Mouse (Mus musculus): Measurements from ENCODE around the gene Shank2.

Gene Shank2

DNA sequence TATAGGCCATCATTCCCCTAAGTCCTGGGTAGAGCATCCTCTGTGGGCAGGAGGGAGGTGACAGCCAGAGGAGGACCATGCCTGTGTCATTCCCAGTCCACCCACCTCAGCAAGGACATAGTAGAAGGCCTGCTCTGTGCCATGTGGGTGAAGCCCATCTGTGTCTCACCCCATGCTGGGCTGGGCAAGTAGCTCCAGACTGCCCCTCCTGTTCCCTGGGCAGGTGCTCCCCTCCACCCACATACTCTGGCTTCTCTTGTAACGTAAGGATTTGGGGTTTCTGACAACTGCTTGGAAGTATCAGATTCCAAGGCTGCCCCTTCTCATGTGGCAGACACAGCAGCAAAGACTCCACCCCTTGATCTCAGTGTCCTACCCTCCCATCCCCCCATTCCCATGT is 227.7 kb downstream of the Shank2 start:
- no peak for DNase-seq (ENCODE audit: low read depth)

DNA sequence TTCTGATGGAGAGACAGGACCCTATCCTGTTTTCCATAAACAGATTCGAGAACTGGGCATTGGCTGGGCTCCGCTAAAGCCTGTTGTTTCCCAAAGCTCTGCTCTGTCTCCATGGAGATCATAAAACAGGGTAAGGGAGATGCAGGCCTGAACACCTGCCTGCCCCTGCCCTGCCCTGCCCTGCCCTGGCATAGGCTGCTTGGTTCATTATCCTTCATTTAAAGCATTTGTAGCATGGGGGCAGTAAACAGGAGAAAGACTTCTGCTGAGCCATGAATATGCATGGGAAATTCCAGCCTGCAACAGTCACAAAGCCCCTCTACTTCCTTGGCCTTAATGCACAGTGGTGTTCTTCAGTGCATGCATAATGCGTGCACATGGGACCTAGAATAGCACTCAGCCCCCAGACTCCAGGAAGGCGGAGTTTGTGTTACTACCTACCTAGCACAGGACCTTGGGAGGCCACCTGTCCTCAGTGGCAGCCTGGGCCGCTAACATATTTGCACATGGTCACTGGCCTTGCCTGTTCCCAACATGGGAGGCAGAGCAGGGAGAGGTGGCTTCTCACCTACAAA is 230.5 kb downstream of the Shank2 start:
- DNase-seq (ENCODE audit: low read depth) = no peak

DNA sequence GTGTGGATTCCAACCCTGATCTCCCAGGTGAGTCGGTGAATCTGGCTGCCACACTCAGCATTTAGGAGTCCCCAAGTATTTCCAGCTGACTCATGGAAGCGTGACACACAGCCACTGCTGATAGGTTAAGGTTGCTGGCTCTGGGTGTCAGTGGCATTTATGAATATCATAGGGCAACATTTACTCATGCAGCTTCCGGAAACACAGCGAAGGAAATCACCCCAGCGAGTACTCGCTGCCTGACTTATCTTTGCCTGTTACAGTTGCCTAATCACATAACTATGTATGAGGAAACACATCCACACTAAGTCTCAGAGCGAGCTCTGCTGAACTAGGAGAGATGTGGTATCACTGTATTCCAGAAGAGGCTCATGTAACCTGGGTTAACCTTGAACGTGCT is 231.8 kb downstream of the Shank2 start:
- no peak for DNase-seq (ENCODE audit: low read depth)

DNA sequence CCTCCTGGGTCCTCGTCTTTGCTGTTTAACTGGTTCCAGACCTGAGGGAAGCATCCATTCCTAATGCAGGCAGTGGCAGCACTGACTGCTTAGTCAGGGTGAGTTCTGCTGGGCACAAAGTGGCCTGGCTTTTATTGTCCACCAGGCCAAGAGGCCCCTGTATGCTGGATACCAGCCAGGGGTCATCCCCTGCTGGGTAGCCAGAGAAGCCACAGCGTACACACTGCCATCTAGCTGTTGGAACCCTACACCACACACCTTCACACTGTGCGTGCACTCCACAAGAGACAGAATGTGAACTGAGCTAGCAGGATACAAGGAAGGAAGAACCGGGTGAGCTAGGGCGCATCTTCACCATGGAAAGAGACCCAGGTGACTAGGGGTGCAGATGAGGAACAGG is 233.1 kb downstream of the Shank2 start:
- DNase-seq (ENCODE audit: low read depth) = no peak

DNA sequence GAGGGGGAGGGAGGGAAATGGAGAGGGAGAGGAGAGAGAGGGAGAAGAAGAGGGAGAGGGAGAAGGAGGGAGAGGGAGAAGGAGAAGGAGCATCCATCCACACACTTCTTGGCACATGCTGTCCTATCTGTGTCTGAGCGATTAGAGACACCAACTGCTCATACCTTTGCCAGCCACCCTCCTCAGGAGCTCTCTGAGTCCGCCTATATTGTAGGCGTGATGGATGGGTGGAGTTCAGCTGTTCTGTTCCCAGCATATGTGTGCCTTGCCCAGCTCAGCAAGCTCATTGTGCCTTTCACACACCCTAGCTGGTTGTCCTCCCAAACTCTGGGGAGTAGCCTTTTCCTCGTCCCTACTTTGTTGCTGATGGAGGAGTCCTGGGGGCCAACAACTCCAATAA is 233.8 kb downstream of the Shank2 start:
- no peak for DNase-seq (ENCODE audit: low read depth)

DNA sequence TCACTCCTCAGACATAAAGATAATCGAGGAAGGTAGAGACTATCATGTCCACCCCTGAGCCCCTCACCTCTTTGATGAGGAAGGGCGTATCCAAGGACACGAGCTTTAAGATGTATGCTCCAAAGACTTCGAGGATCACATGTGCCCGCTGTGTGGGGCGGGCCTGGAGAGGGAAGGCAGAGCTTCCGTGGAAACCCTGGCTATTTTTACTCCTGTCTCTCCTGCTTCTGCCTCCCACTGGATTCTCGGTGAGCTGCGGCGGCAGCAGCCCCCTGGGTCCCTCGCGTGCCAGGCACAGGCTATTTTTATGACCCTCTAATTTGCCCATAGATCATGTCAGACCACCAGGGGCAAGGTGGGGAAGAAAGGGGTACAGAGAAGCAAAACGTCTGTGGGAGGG is 235.1 kb downstream of the Shank2 start:
- DNase-seq (ENCODE audit: low read depth) = no peak

DNA sequence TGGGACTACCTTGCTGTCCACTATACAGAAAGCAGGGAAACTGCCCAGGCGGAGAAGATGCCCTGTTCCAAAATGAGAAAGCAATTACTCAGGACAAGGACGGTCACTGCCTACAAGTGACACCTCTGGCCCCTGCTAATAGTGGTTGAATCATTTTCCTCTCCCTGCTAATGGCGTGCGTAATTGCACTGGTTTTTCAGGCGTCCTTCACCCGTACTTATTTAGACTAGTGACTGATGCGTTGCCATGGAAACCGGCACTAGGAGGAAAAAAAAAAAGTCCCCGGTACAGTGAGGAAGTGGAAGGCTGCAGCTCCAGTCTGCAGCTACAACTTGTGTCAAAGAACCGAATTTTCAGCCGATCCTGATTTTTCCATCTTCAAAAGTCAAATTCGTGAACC is 236.7 kb downstream of the Shank2 start:
- no peak for DNase-seq (ENCODE audit: low read depth)

DNA sequence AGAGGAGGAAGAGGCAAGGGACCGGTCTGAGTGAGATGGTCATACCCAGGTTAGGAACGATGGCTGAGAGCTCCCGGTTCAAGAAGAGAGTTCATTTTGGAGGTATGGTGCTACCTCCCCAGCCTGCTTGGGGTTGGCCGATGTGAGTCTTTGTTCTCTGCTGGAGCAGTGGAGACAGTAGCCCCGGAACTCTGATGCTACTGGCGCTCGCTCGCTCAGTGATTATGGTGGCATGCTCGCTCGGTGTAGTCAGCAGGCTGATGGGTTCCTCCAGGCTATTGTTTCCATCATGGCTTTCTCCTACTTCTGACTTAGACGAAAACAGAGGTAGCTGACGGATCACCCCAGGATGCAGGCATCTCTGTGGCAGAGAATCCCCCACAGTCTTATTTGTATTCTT is 237.3 kb downstream of the Shank2 start:
- DNase-seq (ENCODE audit: low read depth) = no peak

DNA sequence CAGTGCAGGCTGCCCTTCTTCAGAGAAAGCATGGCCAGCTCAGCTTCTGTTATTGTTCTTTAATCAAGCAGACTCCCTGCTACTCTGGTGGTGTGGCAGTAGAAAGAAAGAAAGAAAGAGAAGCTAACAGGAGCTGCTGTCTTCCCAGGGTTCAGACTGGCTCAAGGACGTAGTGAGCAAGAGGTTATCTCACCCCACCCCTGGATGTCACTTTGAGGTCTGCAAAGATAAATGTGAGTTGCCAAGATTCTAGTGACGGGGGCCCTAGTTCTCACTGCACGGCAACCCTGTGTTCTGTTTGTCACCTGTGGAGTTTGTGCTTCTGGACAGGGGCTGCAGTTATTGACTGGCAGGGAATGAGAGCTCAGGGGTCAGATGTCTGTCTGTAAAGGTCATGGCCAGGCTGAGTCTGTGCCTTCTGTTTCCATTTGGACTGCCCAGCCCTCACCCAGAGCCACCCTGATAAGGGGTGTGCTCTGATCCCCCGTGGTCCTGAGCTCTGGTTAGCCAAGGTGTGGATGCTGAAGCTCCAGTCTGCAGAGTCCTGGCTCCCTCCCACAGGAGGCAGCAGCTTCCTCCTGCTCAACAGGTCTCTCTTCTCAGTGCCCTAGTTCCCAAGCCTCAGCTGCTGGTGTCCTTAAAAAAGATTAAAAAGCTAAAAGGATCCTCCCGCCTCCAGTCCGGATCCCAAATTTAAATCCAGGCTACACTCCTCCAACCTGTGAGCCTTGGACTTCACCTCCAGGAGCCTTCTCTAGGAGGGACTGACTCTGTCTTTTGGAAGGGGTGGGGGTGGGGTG is 238.0 kb downstream of the Shank2 start:
- no peak for DNase-seq (ENCODE audit: low read depth)

DNA sequence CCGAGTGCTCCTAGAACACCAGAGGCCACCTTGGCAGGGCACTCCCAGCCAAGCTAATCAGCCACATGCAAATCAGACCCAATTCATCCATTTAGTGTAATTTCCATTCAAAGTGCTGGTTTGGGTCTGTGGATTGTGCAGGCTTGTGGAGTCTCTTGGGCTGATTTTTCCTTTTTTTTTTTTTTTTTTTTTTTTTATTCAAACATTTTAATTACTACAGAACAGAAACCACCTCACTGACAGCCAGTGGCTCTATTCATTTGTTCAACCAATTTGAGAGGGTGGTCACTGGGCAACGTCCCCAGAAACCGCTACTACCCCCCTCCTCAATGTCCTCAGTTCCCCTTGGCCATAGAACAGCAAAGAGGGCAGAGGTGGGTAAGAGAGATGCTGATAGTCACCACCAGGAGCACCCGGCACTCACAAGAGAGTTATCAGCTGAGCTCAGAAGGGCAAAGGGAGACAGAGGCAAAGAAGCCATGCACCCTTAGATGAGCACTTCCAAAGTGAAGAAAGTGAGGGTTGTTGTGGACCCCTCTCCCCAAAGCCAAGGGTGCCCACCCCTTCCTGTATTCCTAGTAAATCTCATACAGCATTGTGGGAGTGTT is 239.1 kb downstream of the Shank2 start:
- DNase-seq (ENCODE audit: low read depth) = no peak

DNA sequence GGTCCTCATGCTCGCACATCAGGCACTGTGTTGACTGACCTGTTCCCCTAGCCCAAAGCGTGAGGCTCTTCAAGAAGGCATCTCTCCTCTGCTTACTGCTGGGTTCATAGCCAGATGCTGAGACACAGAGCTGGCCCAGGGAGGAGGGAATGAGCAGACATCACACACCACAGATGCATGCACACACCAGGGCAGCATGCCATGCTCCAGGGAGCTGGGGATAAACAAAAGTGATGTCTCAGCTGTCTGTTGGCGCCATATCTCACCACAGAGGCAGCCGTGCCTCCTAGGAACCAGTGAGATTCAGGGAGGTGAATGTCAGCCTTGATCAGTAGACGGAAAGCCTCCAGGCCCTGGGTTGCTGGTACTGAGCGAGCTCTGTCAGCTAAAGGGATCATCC is 242.5 kb downstream of the Shank2 start:
- no peak for DNase-seq (ENCODE audit: low read depth)

DNA sequence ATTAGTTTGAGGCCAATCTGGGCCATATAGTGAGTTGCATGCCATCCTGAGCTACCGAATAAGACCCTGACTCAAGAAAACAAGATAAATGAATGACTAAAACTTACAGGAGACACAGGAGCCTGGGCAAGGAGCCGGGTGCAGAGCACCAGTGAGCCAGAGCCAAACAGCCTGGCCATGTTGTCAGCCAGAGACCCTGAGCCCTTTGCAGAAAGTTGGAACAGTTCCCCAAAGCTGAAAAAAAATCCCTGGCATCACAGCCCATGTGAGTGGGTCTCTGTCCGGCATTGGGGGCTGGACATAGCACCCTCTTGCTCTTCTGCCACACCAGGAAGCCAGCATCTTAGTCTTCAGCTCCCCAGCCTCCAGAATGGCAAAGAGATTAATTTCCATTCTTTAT is 244.5 kb downstream of the Shank2 start:
- DNase-seq (ENCODE audit: low read depth) = no peak

DNA sequence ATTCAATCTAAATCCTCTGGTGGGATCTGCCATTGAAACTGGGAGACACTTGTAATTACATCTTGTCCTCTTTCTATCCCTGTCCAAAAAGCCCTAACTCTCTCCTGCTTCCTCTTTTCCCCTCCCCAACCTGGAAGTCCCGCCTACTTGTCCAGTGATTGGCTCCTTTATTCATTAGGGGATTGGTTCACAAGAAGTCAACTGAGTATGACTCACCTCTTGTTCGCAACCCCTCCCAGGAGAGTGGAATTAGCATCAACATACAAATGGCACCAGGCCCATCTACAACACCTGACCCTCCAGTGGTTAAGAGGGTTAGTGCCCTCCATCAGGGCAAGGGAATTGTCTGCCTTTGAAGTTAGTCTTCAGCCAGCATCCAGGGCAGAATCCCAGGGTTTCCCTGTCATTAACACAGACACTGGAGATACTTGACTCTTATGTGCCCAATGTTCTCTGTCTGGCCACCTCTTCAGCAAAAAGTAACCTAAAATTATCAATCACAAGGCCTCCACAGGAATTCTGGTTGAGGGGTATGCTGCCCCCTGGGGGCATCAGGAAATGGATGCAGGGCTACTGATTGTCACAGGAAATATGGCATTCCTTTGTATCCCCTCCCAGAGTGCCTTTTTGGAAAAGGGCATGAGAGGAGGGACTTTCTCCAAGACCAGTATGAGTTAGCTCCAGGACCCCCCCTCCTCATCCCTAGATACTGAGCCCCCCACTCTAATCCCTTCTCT is 247.1 kb downstream of the Shank2 start:
- no peak for DNase-seq (ENCODE audit: low read depth)

DNA sequence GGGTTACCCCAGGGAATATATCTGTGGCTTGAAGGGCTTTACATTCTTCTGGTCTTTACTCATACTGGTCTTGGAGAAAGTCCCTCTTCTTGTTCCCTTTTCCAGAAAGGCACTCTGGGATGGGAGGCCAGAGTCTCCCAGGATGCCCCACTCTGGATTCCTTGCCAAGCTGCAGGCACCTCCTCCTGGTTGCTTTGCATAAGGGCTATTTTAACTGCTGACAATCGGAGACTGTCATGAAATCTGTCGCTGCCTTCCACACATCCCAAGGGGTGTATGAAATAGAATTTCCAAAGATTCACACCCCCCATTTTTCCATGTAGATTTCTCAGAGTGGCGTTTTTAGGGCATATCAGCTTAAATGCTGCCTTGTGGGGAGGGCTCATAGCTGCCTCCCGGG is 249.1 kb downstream of the Shank2 start:
- DNase-seq (ENCODE audit: low read depth) = no peak

DNA sequence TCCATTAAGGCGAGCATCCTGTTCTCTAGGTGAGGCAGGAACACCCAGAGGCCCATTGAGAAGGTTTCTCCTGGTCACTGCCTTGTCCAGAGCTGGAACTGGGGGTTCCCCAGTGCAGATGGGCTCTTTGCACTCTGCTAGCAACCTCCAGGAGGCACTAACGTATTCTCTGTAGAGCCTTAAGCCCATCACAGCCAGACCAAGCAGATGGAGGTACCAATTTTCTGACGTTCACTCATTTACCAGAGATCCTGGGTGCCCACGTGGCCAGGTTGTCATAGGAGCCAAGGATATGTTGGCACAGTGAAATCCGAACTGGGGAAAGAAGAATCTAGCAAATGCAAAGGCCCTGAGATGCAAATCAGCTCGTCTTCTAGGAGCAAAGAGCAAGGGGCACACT is 249.5 kb downstream of the Shank2 start:
- DNase-seq (ENCODE audit: low read depth) = no peak

DNA sequence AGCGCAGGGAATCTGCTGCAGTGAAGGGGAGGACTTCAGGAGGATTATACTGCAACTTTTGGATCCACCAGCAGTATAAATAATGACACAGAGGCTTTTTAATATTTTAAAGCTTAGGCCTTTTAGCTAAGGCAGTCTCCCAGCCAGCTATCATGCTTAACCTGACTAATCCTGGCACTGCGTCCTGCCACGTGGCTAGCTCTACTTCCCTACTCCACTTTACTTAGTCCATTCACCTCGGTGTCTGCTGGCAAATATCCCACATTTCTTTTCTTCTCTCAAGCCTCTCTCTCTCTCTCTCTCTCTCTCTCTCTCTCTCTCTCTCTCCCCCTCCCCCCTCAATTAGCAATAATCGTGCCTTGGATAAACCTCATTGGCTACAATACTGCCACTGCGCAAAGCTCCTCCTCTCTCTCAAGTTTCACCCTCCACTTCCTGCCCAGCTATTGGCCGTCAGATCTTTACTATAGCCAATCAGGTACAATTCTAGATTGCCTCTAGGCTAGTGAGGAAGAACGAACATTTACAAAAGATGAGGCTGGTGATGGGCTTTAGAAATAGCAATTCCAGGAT is 253.0 kb downstream of the Shank2 start:
- DNase-seq (ENCODE audit: low read depth) = no peak

DNA sequence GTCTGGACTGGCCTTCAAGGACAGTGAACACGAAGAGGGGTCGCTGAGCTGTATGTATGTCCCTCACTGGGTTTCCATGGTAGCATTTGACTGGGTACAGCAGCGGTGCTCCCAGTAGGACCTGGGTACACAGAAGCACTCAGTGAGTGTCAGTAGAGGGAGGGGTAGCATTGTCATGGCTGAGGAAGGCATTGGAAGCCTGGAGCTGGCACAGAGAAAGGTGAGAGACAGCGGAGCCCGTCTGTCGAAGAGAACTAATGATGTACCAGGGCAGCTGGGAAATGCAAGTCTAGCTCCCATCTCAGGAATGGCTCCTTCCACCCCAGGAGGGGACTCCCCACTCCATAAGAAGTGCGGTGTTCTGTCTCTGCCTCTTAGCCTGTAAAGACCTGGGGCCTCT is 256.1 kb downstream of the Shank2 start:
- DNase-seq (ENCODE audit: low read depth) = no peak

DNA sequence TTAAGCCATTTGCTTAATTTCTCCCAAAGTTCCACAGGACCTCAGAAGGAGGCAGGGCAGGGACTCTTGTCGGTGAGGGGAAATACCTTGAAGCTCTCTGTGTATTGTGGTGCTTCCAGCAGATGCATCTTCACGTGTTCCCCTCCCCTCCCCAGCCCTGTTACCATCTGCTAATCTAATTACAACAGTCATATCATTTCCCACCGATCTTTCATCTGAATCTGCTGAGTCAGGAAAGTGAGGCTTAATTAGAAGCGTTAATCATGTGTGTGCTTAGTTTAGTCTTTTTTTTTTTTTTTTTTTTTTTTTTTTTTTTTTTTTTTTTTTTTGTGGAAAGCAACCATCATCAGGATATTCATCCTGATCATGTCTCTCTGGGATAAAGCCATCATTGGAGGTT is 256.6 kb downstream of the Shank2 start:
- no peak for DNase-seq (ENCODE audit: low read depth)

DNA sequence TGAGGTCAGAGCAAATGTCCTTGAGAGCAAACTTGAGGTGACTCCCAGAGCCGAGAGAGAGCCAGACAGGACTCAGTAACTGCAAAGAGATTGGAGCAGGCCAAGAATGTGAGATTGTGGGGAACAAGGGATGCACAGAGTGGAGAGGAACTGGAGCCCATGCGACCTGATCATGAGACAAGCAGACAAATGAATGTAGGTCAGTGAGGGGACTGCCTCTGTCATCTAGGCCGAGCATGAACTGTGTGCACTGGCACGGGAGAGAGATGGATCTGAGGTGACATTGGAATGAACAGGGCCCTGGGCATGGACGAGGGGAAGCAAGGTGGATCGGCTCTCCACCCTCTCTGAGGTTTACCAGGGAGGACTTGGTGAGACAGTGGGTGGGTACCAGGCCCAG is 260.9 kb downstream of the Shank2 start:
- DNase-seq (ENCODE audit: low read depth) = no peak

DNA sequence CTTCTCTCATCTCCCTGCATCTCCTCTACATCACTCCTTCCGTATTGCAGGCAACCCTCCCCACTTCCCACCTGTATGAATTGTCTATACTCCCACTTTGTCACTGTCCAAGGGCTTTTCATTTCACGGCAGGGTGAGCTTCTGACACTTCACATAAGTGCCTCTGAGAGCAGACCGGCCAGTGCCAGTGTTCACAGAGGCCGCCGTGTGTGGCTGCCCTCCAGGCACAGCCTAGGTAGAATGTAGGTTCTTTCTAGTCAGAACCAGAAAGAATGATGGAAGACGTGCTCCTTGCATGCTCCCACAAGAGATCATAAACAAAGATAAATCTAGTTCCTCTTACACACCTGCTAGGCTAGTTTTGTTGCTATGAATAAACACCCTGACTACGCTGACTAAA is 265.0 kb downstream of the Shank2 start:
- no peak for DNase-seq (ENCODE audit: low read depth)

DNA sequence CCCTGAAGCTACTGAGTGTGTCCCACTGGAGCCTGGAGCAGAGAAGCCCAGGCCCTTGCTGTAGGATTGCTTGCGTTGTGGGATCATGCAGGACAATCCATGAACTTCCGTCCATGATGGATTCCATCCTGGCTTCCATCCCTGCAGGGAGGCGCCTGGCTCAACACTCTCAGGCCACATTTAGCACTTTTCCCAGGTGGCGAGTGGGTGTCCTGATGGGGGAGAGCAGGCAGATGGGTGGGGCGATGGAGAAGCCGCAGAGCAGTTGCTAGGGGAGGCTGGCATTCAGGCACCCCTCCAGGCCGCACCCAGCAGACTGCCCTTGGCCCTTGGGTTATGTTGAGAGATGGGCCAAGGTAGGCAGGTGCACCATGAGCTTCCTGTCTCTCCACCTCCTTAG is 266.6 kb downstream of the Shank2 start:
- DNase-seq (ENCODE audit: low read depth) = no peak

DNA sequence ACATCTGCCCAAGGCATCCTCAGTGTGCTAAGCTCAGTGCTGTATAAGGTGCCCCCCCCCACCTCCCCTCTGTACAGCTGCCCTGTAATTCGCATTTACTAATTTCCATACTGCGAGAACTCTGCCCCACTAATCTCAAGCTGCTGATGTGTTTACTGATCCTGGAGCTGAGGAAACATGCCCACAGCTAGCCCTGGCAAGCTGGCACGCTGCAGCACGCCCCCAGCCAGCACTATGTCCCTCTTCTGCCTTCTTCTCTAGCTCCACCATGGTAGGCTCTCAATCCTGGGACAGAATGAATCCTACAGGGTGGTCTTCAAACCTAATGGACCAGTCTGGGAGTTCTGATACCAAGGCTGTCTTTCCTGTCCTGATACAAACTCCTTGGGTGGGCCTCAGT is 267.1 kb downstream of the Shank2 start:
- no peak for DNase-seq (ENCODE audit: low read depth)

DNA sequence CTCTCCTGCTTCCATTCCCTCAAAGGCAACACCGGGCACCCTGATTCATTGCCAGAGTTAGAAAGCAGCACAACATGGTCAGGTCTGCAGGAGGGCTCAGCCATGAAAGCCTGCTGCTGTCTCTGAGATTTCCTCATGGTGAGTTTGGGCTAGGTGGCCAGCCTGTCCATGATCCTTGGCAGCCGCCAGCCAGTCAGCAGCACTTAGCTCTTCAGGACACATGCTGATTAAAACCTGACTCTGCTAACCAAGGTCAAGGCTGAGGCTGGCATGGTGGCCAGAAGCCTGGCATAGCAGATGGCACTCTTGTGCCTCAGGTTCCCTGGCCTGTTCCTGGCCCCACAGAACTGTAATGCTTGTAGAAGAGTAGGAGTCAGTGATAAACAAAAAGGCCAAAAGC is 269.3 kb downstream of the Shank2 start:
- DNase-seq (ENCODE audit: low read depth) = no peak

Measured in c-Kit-positive CD71-negative TER-119-negative erythroid progenitor cells, embryonic 14.5 days (primary cell).